Mouse (Mus musculus): ENCODE measurements around the gene Mrtfa. TPM values are rescaled to one million over a fixed set of nuclear protein-coding genes. Genes with fewer than 3 reads are reported as not detected.

The Mrtfa gene
- polyA plus RNA-seq, 1 experiment from 2014 or later: 21.8 TPM

GRCm38 (mm10) chr15:81022437-81022836, 168.1 kb downstream of the Mrtfa start:
- DNase-seq (ENCODE audit: low spot score, missing footprints): no peak
- Histone ChIP-seq H3K27ac (ENCODE audit: low read depth, low read length) (no peak overlapping the region), H3K4me1 (ENCODE audit: control insufficient read depth, insufficient read depth, low read length) (no peaks in the 10 kb centered on the region), H3K9ac (ENCODE audit: low read length) (no peak overlapping the region), H3K9me3 (ENCODE audit: control insufficient read depth, low read length) (no peaks in the 10 kb centered on the region), H3K27me3 (ENCODE audit: control insufficient read depth, insufficient read depth, low read length) (no peaks in the 10 kb centered on the region), H3K4me2 (no peak overlapping the region), H3K36me3 (ENCODE audit: control insufficient read depth, insufficient read depth, low read length) (peaks cover 6% of the 10 kb centered on the region; the same call in 1 of the 2 replicates), H3K4me3 (ENCODE audit: low read depth, low read length) (no peak overlapping the region)
- 93% methylated on average over 7 of the region's 7 CpGs for WGBS
- no peak for ATAC-seq (ENCODE audit: low FRiP score)

GRCm38 (mm10) chr15:81021377-81021776, 169.2 kb downstream of the Mrtfa start:
- ATAC-seq (ENCODE audit: low FRiP score) (no peak), DNase-seq (ENCODE audit: low spot score, missing footprints) (no peak)
- no peaks in the 10 kb centered on the region for H3K9me3 ChIP-seq (ENCODE audit: control insufficient read depth, low read length)
- no peak overlapping the region for H3K4me3 ChIP-seq (ENCODE audit: low read depth, low read length)
- peaks cover 6% of the 10 kb centered on the region; the same call in 1 of the 2 replicates for H3K36me3 ChIP-seq (ENCODE audit: control insufficient read depth, insufficient read depth, low read length)
- H3K9ac ChIP-seq (ENCODE audit: low read length): no peak overlapping the region
- H3K27me3 ChIP-seq (ENCODE audit: control insufficient read depth, insufficient read depth, low read length): no peaks in the 10 kb centered on the region
- no peaks in the 10 kb centered on the region for H3K4me1 ChIP-seq (ENCODE audit: control insufficient read depth, insufficient read depth, low read length)
- no peak overlapping the region for H3K4me2 ChIP-seq
- H3K27ac ChIP-seq (ENCODE audit: low read depth, low read length): no peak overlapping the region
- WGBS: 92% methylated on average over 6 of the region's 6 CpGs

GRCm38 (mm10) chr15:81017308-81017707, 173.2 kb downstream of the Mrtfa start:
- WGBS: 90% methylated on average over 7 of the region's 7 CpGs
- Histone ChIP-seq H3K9ac (ENCODE audit: low read length) (no peak overlapping the region), H3K4me3 (ENCODE audit: low read depth, low read length) (no peak overlapping the region), H3K9me3 (ENCODE audit: control insufficient read depth, low read length) (no peaks in the 10 kb centered on the region), H3K36me3 (ENCODE audit: control insufficient read depth, insufficient read depth, low read length) (peaks cover 14% of the 10 kb centered on the region; the same call in 1 of the 2 replicates), H3K27me3 (ENCODE audit: control insufficient read depth, insufficient read depth, low read length) (no peaks in the 10 kb centered on the region), H3K4me1 (ENCODE audit: control insufficient read depth, insufficient read depth, low read length) (no peaks in the 10 kb centered on the region), H3K4me2 (no peak overlapping the region), H3K27ac (ENCODE audit: low read depth, low read length) (no peak overlapping the region)
- no peak for DNase-seq (ENCODE audit: low spot score, missing footprints)
- no peak for ATAC-seq (ENCODE audit: low FRiP score)

- no peak overlapping the region for H3K4me3 ChIP-seq (ENCODE audit: low read depth, low read length)
- no peaks in the 10 kb centered on the region for H3K9me3 ChIP-seq (ENCODE audit: control insufficient read depth, low read length)
- no peak overlapping the region for H3K4me2 ChIP-seq
- 92% methylated on average over 10 of the region's 10 CpGs for WGBS
- no peak for ATAC-seq (ENCODE audit: low FRiP score)
- H3K27ac ChIP-seq (ENCODE audit: low read depth, low read length): no peak overlapping the region
- no peak overlapping the region for H3K9ac ChIP-seq (ENCODE audit: low read length)
- no peaks in the 10 kb centered on the region for H3K4me1 ChIP-seq (ENCODE audit: control insufficient read depth, insufficient read depth, low read length)
- DNase-seq (ENCODE audit: low spot score, missing footprints): no peak
- no peaks in the 10 kb centered on the region for H3K27me3 ChIP-seq (ENCODE audit: control insufficient read depth, insufficient read depth, low read length)
- peaks cover 14% of the 10 kb centered on the region; the same call in 1 of the 2 replicates for H3K36me3 ChIP-seq (ENCODE audit: control insufficient read depth, insufficient read depth, low read length)
Observed at GRCm38 (mm10) chr15:81016488-81016887, 174.1 kb downstream of the Mrtfa start.

DNA sequence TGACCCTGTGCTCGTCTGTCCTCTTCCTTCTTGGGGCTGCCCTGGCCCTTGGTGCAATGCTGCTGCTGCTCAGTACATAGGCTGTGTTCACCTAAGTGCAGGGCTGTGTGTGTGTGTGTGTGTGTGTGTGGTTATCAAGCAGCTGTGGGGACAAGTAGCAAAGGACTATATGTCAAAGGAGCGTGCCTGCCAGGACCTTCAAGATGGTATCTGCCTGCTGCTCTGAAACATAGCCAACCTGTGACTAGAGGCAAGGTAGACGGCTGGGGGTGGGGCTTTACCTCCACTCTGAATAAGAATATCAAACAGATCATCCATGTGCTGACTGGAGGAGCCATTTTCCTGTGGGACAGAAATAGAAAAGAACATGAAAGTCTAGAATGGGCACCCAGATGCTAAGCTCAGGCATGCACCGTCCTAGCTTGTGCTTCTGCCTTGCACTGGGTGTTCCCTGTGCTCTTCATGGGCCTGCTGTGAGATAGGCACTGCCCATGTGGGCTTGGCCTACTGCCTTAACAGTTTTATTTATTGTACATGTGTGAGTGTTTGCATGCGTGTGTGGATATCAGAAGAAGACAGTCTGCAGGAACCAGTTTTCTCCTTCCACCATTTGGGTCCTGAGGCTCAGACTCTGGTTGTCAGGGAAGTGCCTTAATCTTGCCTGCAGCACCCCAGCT, 175.4 kb downstream of the Mrtfa start:
- H3K36me3 ChIP-seq (ENCODE audit: control insufficient read depth, insufficient read depth, low read length): peaks cover 14% of the 10 kb centered on the region; the same call in 1 of the 2 replicates
- no peak overlapping the region for H3K4me3 ChIP-seq (ENCODE audit: low read depth, low read length)
- H3K27me3 ChIP-seq (ENCODE audit: control insufficient read depth, insufficient read depth, low read length): no peaks in the 10 kb centered on the region
- H3K4me1 ChIP-seq (ENCODE audit: control insufficient read depth, insufficient read depth, low read length): no peaks in the 10 kb centered on the region
- no peak overlapping the region for H3K4me2 ChIP-seq
- ATAC-seq (ENCODE audit: low FRiP score) (no peak), DNase-seq (ENCODE audit: low spot score, missing footprints) (no peak)
- WGBS: 91% methylated on average over 5 of the region's 5 CpGs
- no peaks in the 10 kb centered on the region for H3K9me3 ChIP-seq (ENCODE audit: control insufficient read depth, low read length)
- no peak overlapping the region for H3K9ac ChIP-seq (ENCODE audit: low read length)
- H3K27ac ChIP-seq (ENCODE audit: low read depth, low read length): no peak overlapping the region

GRCm38 (mm10) chr15:81013186-81013585, 177.4 kb downstream of the Mrtfa start:
- WGBS: 94% methylated on average over 7 of the region's 7 CpGs
- H3K9me3 ChIP-seq (ENCODE audit: control insufficient read depth, low read length): no peaks in the 10 kb centered on the region
- no peaks in the 10 kb centered on the region for H3K4me1 ChIP-seq (ENCODE audit: control insufficient read depth, insufficient read depth, low read length)
- H3K9ac ChIP-seq (ENCODE audit: low read length): no peak overlapping the region
- ATAC-seq (ENCODE audit: low FRiP score): no peak
- DNase-seq (ENCODE audit: low spot score, missing footprints): no peak
- H3K36me3 ChIP-seq (ENCODE audit: control insufficient read depth, insufficient read depth, low read length): peaks cover 13% of the 10 kb centered on the region; the same call in 1 of the 2 replicates
- H3K4me3 ChIP-seq (ENCODE audit: low read depth, low read length): no peak overlapping the region
- no peak overlapping the region for H3K27ac ChIP-seq (ENCODE audit: low read depth, low read length)
- H3K27me3 ChIP-seq (ENCODE audit: control insufficient read depth, insufficient read depth, low read length): no peaks in the 10 kb centered on the region
- no peak overlapping the region for H3K4me2 ChIP-seq

DNA sequence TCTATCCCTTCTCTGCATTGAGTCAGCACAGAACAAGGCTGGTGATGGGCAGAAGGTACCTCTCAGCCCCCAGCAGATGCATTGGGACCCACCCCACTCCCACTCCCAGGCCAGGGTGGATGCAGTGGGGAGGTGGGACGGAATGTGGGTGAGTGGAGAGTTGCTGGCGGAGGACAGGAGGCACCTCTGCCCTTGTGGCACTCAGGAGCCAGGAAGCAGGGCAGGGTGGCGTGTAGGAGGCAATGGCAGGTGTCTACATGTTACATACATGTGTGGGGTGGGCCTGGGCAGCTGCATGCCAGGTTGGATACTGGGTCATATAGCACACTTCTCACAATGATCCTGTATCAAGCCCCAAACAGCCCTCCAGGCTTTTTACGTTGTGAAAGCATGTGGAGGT, 178.2 kb downstream of the Mrtfa start:
- Histone ChIP-seq H3K9ac (ENCODE audit: low read length) (no peak overlapping the region), H3K4me3 (ENCODE audit: low read depth, low read length) (no peak overlapping the region), H3K9me3 (ENCODE audit: control insufficient read depth, low read length) (no peaks in the 10 kb centered on the region), H3K4me1 (ENCODE audit: control insufficient read depth, insufficient read depth, low read length) (no peaks in the 10 kb centered on the region), H3K36me3 (ENCODE audit: control insufficient read depth, insufficient read depth, low read length) (peaks cover 10% of the 10 kb centered on the region; the same call in 1 of the 2 replicates), H3K27ac (ENCODE audit: low read depth, low read length) (no peak overlapping the region), H3K4me2 (no peak overlapping the region), H3K27me3 (ENCODE audit: control insufficient read depth, insufficient read depth, low read length) (no peaks in the 10 kb centered on the region)
- ATAC-seq (ENCODE audit: low FRiP score) (no peak), DNase-seq (ENCODE audit: low spot score, missing footprints) (no peak)
- WGBS: 94% methylated on average over 4 of the region's 4 CpGs

- H3K4me1 ChIP-seq (ENCODE audit: control insufficient read depth, insufficient read depth, low read length): no peaks in the 10 kb centered on the region
- no peak overlapping the region for H3K4me3 ChIP-seq (ENCODE audit: low read depth, low read length)
- ATAC-seq (ENCODE audit: low FRiP score) (no peak), DNase-seq (ENCODE audit: low spot score, missing footprints) (no peak)
- H3K9ac ChIP-seq (ENCODE audit: low read length): no peak overlapping the region
- H3K9me3 ChIP-seq (ENCODE audit: control insufficient read depth, low read length): no peaks in the 10 kb centered on the region
- H3K36me3 ChIP-seq (ENCODE audit: control insufficient read depth, insufficient read depth, low read length): peaks cover 10% of the 10 kb centered on the region; the same call in 1 of the 2 replicates
- H3K4me2 ChIP-seq: no peak overlapping the region
- no peak overlapping the region for H3K27ac ChIP-seq (ENCODE audit: low read depth, low read length)
- 79% methylated on average over 3 of the region's 3 CpGs for WGBS
- no peaks in the 10 kb centered on the region for H3K27me3 ChIP-seq (ENCODE audit: control insufficient read depth, insufficient read depth, low read length)
Observed at GRCm38 (mm10) chr15:81011523-81011922, 179.0 kb downstream of the Mrtfa start.

DNA sequence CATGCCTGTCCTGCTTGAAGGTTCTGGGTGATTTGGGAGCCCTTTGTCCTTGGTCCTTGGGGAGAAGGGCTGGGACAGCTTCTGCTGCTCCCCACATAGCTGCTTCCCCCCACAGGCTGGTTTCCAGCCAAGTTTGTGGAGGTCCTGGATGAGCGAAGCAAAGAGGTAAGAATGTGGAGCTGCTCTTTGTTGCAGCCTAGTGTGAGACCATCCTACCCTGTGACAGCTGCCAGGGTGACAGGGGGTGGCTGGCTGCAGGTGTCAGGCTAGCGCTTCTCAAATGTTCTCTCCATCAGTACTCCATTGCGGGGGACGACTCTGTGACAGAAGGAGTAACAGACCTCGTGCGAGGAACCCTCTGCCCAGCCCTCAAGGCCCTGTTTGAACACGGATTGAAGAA, 180.4 kb downstream of the Mrtfa start:
- Histone ChIP-seq H3K4me3 (ENCODE audit: low read depth, low read length) (no peak overlapping the region), H3K9ac (ENCODE audit: low read length) (no peak overlapping the region), H3K4me1 (ENCODE audit: control insufficient read depth, insufficient read depth, low read length) (no peaks in the 10 kb centered on the region), H3K27me3 (ENCODE audit: control insufficient read depth, insufficient read depth, low read length) (no peaks in the 10 kb centered on the region), H3K4me2 (no peak overlapping the region), H3K36me3 (ENCODE audit: control insufficient read depth, insufficient read depth, low read length) (peaks cover 7% of the 10 kb centered on the region; the same call in 1 of the 2 replicates), H3K9me3 (ENCODE audit: control insufficient read depth, low read length) (no peaks in the 10 kb centered on the region), H3K27ac (ENCODE audit: low read depth, low read length) (no peak overlapping the region)
- DNase-seq (ENCODE audit: low spot score, missing footprints): no peak
- WGBS: 90% methylated on average over 7 of the region's 7 CpGs
- ATAC-seq (ENCODE audit: low FRiP score): no peak
